Mouse (Mus musculus) testis, adult 2 months (tissue): ENCODE results near the gene Slc39a12. TPM values are rescaled to one million over a fixed set of nuclear protein-coding genes. Genes with fewer than 3 reads are reported as not detected.

Source experiments
- H3K27ac ChIP-seq: fragments of 200-500 bp; 2 replicates; pipeline ENCODE4 v1.5.1; 2012; ENCODE audit warnings: low read depth, low read length; ENCODE audit not compliant: control insufficient read depth, insufficient read depth
- H3K27me3 ChIP-seq: fragments of 200-500 bp; 2 replicates; pipeline ENCODE4 v1.6.1; 2012; ENCODE audit warnings: mild to moderate bottlenecking, low read length, moderate library complexity; ENCODE audit not compliant: control insufficient read depth, insufficient read depth
- H3K36me3 ChIP-seq: fragments of 200-500 bp; 2 replicates; pipeline ENCODE4 v1.6.1; 2012; ENCODE audit warnings: mild to moderate bottlenecking, low read length; ENCODE audit not compliant: control insufficient read depth, insufficient read depth
- H3K4me1 ChIP-seq: fragments of 200-500 bp; 2 replicates; pipeline ENCODE4 v1.6.1; 2012; ENCODE audit warnings: low read length; ENCODE audit not compliant: control insufficient read depth, insufficient read depth
- H3K4me3 ChIP-seq: fragments of 200-500 bp; 2 replicates; pipeline ENCODE4 v1.5.1; 2012; ENCODE audit warnings: low read depth, mild to moderate bottlenecking, low read length, moderate library complexity, mixed read lengths; ENCODE audit not compliant: control insufficient read depth
- CTCF ChIP-seq: fragments of 200-500 bp; IDR thresholded peaks from 2 replicates; pipeline ENCODE4 v1.5.1; 2012; ENCODE audit warnings: low read depth, mild to moderate bottlenecking, inconsistent platforms, low read length, moderate library complexity; ENCODE audit not compliant: control insufficient read depth, insufficient read depth, insufficient replicate concordance
- POLR2A ChIP-seq: fragments of 200-500 bp; IDR thresholded peaks from 2 replicates; pipeline ENCODE4 v1.6.1; 2012; ENCODE audit warnings: low read depth, mild to moderate bottlenecking, inconsistent platforms, low read length, moderate library complexity; ENCODE audit not compliant: control insufficient read depth
- polyA plus RNA-seq: library from polyadenylated mRNA; depleted of rRNA; stranded (reverse); fragments of >200 nt; gene quantifications from 2 replicates; pipeline ENCODE4 v1.2.3, GENCODE M21; 2012

The Slc39a12 gene
- polyA plus RNA-seq, 1 experiment = 1.5 TPM

GRCm38 (mm10) chr2:14450866-14451265 lies 62.8 kb downstream of the Slc39a12 start:
- H3K4me1 ChIP-seq = no peaks in the 10 kb centered on the region
- H3K4me3 ChIP-seq = no peak overlapping the region

GRCm38 (mm10) chr2:14454946-14455631 lies 67.0 kb downstream of the Slc39a12 start:
- H3K4me1 ChIP-seq = no peaks in the 10 kb centered on the region
- H3K27ac ChIP-seq = no peak overlapping the region
- TF ChIP-seq CTCF (no peak), POLR2A (no peak)
- H3K4me3 ChIP-seq = no peak overlapping the region
- H3K27me3 ChIP-seq = no peaks in the 10 kb centered on the region
- H3K36me3 ChIP-seq = no peaks in the 10 kb centered on the region

More at GRCm38 (mm10) chr2:14450866-14451265, 62.8 kb downstream of the Slc39a12 start:
- TF ChIP-seq CTCF (no peak), POLR2A (no peak)
- Histone ChIP-seq H3K36me3 (no peaks in the 10 kb centered on the region), H3K27me3 (no peaks in the 10 kb centered on the region), H3K27ac (no peak overlapping the region)

- H3K36me3 ChIP-seq = no peaks in the 10 kb centered on the region
- no peak overlapping the region for H3K4me3 ChIP-seq
- TF ChIP-seq CTCF = no peak
- no peak for TF ChIP-seq POLR2A
- H3K27me3 ChIP-seq = no peaks in the 10 kb centered on the region
- no peaks in the 10 kb centered on the region for H3K4me1 ChIP-seq
- H3K27ac ChIP-seq = no peak overlapping the region
Measured at GRCm38 (mm10) chr2:14464438-14464837, 76.3 kb downstream of the Slc39a12 start.

- Histone ChIP-seq H3K36me3 (no peaks in the 10 kb centered on the region), H3K4me1 (no peaks in the 10 kb centered on the region), H3K27ac (no peak overlapping the region), H3K4me3 (no peak overlapping the region), H3K27me3 (no peaks in the 10 kb centered on the region)
- no peak for TF ChIP-seq CTCF
- no peak for TF ChIP-seq POLR2A
Measured at GRCm38 (mm10) chr2:14494132-14494531, 106.0 kb downstream of the Slc39a12 start.

- Histone ChIP-seq H3K4me3 (no peak overlapping the region), H3K4me1 (no peaks in the 10 kb centered on the region), H3K27ac (no peak overlapping the region), H3K36me3 (no peaks in the 10 kb centered on the region), H3K27me3 (no peaks in the 10 kb centered on the region)
- no peak for TF ChIP-seq CTCF
- TF ChIP-seq POLR2A = no peak
Measured at GRCm38 (mm10) chr2:14496150-14496549, 108.0 kb downstream of the Slc39a12 start.

GRCm38 (mm10) chr2:14502482-14502881 lies 114.4 kb downstream of the Slc39a12 start:
- TF ChIP-seq POLR2A (no peak), CTCF (no peak)
- Histone ChIP-seq H3K4me1 (no peaks in the 10 kb centered on the region), H3K4me3 (no peak overlapping the region), H3K27ac (no peak overlapping the region), H3K27me3 (no peaks in the 10 kb centered on the region), H3K36me3 (no peaks in the 10 kb centered on the region)

GRCm38 (mm10) chr2:14518237-14518636 lies 130.1 kb downstream of the Slc39a12 start:
- Histone ChIP-seq H3K27me3 (no peaks in the 10 kb centered on the region), H3K36me3 (no peaks in the 10 kb centered on the region), H3K27ac (no peak overlapping the region), H3K4me1 (no peaks in the 10 kb centered on the region), H3K4me3 (peak overlapping the region; percentile 65)
- TF ChIP-seq CTCF (no peak), POLR2A (no peak; the same call in 1 of the 2 replicates)
